Mouse (Mus musculus): ENCODE results near the gene Trappc5. TPM values are rescaled to one million over a fixed set of nuclear protein-coding genes. Genes with fewer than 3 reads are reported as not detected.
A peak's percentile ranks its signal among the peaks of the same experiment; 100 is the strongest.

Trappc5 gene
- 10 to 100 TPM; 20.7 to 21.0 TPM for total RNA-seq (2021)
- long read RNA-seq, experiment 1, full-length matches to known transcripts, result 73 of 74 reads
- long read RNA-seq, experiment 1, partial matches to known transcripts, result 0 of 74 reads
- long read RNA-seq, experiment 1, other reads (novel, unspliced or antisense), result 1 of 74 reads
- long read RNA-seq, experiment 2, full-length matches to known transcripts, result 21 of 21 reads
- long read RNA-seq, experiment 2, partial matches to known transcripts, result 0 of 21 reads
- long read RNA-seq, experiment 2, other reads (novel, unspliced or antisense), result 0 of 21 reads

DNA sequence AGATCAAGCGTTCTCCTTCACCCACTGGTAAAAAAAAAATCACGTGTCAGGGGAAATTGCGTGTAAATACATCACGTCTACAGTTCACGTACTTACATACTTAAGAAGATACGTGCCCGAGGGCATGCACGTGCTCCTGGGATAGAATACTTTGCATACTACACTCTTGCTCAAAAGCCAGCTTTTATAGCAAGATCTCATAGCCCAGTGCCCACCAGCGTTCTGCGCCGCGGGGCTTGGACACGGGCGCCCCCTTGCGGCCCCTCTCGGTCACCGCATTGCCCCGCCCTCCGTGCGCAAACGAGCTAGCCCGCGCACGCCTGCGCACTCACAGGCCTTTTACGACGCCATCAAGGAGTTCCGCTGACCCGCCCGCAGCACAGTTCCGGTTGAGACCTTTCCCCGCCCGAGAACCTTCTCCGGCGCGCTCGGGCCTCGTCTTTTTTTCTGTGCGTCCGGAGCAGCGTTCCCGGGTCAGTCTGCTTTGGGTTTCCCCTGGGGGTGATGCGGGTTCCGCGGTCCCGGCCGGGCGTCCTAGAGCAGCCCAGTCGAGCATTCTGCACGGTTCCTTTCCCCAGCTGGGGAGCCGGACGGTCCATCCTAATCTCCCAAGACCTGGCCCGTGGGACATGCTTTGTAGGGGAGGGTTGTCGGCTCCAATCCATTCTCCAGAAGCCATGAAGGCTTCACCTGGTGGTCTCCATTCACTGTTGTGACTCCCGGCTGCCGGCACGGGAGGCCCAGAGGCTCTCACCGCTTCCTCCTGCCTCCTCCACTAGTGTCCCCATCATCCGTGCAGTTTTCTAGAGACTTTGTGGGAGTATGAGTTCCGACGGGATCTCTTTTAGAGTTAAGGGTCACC, at the start of gene Trappc5:
Trappc5 (plus strand) TSS at position 169 of the 862 bp plus-strand sequence.
- peak; percentile 95 to 96 for DNase-seq

DNA sequence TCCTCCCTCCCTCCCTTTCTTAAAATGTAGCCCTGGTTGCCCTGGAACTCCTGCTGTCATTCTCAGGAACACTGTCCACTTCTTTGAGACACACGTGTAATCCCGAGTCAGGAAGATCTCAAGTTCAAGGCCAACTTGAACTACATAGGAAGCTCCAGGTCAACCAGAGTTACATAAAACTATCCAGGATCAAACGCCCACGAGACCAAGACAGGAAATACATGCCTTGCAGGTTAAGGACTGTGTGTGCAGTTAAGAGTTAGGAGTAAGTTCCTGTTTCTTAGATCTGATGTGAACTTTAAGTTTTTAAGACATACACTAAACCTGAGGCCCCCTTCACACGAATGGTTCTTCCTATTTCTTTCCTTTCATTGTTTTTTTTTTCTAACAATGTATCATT, 49.1 kb upstream of the Trappc5 start:
- DNase-seq, result no peak

DNA sequence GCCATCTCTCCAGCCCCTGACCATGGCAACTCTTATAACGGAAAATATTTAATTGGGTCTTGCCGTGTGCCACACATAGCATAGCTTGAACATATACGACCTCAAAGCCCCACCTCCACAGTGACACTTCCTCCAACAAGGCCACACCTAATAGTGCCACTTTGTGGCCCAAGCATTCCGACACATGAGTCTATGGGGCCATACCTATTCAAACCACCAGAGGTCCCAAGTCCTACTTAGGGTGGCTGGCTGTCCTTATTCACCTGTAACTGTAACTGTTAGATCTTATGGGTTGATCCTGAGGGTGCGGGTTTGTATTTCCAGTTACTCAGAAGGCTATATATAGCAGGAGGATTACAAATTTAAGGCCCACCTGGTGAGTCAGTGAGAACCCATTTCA, 48.1 kb upstream of the Trappc5 start:
- DNase-seq, result no peak

DNA sequence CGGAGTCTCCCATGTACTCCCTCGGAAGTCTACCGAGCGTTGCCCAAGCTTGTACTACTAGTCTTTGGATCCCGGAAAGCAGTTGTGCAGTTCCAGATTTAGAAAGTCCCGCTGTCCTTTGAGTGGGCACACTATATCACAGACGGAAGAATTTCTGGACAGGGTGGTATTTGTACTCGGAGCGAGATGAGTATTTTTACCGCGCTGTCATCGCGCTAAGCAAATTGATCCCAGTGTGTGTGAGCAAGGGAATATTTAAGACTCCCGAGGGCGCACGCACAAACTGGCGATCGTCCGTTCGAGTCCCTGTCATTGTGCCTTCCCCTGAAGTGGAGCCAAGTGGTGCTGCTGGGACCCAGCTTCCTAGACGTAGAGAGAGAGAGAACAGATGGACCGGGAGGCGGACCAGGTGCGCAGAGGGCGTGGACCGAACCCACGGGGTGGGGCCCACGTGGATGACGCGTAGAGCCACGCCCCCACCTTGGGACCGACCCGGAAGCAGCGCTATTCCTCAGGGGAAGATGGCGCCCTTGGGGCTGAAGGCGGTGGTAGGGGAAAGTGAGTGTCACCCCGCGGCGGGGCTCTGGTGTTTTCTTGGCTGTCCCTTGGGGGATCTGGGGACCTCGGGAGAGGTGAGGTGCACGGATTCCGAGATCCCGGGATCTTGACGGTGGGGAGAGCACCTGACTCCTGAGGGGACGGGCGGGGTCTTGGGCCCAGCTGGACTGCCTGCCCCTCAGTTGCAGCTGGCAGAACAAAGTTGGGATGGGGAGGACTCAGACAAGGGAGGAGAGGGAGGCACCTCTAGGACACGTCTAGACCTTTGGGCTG, 45.2 kb upstream of the Trappc5 start, which contains the start of gene Stxbp2:
Stxbp2 (plus strand) TSS at position 309 of the 831 bp plus-strand sequence.
- peak; percentile 86 to 88 for DNase-seq

DNA sequence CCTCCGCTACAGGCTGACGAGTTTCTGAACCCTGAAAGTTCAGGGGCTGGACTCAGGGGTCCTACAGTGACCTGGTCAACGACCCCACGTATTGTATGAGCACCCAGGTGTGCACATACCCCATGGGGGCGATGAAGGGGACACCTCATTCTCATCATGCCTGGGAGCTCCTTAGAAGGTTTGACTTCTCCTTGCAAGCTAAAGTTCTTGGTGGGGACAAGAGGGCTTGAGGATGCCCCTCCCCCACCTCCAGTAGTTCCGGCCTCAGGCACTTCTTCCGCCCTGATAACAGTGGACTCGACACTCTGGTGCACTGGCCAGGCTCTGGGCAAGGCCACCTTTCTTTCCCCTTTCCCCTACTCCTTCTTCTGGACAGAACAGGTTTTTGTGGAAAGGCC, 44.6 kb upstream of the Trappc5 start:
- DNase-seq, result peak in 1 of 2 experiments; percentile 35

DNA sequence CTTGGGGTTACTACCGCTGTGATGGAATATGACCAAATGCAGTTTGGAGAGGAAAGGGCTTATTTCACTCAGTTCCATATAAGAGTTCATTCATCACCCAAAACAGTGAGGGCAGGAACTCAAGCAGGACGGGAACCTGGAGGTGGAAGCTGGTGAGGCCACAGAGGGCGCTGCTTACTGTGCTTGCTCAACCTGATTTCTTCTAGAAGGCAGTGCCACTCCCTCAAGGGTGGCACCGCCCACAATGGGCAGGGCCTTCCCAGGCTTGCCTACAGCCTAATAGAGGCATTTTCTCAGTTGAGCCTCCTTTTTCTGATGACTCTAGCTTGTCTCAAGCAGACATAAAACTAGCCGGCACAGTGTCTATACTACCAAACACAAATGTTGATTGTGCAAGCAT, 30.3 kb upstream of the Trappc5 start:
- peak; percentile 76 to 77 for DNase-seq

DNA sequence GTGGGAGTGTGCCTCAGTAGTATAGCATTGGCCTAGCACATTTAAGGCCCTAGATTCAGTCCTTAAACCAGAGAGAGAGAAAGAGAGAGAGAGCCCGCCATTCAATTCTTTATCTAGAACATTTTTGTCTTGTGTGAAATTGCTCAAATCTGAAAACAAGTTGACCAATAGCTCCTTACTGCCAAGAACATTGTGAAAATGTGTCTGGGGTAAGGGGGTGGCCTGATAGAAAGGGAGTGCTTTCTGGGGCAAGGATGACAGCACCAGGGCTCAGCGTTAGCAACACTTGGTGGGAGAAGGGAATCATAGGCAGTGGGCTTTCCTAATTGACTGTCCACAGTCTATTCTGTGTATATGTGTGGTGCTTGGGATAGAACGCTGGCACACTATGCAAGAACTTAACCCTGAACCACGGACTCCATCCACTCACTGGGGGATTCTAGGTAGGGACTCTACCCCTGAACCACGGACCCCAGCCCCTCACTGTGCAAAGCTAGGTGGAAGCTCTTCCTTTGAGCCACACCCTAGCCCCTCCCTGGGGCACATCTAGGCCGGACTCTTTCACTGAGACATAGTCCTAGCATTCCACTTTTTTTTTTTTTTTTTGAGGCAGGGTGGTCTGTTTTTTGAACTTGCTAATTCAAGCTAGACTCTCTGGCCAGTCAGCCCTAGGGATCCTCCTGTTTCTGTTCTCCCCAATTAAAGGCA, 29.1 kb upstream of the Trappc5 start:
- DNase-seq, result no peak

DNA sequence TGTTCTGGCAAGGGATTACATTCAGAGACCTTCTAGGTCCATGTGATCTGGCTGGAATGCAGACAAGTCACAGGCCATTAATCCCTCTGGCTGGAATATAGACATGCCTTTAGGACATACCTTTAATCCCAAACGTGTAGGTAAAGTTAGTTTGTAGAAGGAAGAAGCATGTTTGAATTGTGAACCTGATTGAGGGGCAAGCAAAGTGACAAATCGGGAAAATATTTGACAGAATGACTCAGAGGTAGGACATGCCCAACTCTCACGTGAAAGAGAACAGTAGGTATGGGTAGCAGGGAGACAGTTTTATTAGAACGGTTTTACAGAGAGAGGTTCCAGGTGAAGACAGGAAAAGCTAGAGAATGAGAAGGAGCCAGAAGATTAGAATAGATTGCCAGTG, 28.5 kb upstream of the Trappc5 start:
- DNase-seq, result no peak

DNA sequence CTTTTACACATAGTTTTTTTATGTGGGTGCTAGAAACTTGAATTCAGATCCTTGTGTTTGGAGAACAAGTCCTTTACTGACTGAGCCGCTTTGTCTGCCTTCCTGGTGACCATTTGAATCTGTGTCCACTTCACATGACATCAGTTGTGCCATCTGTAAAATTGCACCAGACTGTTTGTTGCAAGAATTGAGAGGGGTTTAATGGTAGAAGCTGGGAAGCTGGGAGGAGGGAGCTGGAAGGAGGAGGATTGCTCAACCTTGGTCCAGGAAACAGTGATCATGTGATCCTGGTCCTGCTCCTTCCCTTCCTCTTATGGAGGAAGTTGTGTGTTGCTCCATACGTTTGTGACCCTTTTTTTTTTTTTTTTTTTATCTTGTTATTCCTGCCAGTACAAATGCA, 27.8 kb upstream of the Trappc5 start:
- no peak for DNase-seq

DNA sequence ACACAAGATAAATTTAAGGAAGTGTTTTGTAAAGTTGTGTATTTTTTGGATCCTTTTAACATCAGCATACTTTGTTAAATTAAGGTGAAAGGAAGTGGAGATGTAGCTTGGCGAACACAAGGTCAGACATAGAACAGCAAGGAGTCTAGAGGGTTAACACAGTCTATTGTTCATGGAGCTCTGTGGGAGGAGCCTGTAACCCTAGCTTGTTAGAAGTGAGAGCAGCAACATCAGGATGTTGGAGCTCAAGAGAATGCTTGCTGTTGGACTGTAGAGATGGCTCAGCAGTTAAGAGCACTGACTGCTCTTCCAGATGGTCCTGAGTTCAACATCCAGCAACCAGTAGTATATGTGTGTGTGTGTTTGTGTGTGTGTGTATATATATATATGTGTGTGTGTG, 27.1 kb upstream of the Trappc5 start:
- DNase-seq, result no peak

DNA sequence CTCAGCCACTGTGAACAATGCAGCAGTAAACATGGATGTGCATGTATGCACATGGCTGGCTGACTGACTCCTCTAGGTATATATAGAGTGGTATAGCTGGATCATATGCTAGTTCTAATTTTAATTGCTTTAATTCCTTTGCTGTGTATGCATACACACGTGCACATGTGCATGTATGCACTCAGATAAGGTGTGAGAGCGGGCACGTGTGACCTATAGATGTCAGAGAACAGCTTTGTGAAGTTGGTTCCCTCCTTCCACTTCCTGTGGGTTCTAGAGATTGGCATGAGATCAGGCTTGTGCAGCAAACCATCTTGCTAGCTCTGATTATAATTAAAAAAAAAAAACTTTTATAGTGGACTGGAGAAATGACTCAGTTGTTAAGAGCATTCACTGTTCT, 23.3 kb upstream of the Trappc5 start:
- DNase-seq, result no peak

DNA sequence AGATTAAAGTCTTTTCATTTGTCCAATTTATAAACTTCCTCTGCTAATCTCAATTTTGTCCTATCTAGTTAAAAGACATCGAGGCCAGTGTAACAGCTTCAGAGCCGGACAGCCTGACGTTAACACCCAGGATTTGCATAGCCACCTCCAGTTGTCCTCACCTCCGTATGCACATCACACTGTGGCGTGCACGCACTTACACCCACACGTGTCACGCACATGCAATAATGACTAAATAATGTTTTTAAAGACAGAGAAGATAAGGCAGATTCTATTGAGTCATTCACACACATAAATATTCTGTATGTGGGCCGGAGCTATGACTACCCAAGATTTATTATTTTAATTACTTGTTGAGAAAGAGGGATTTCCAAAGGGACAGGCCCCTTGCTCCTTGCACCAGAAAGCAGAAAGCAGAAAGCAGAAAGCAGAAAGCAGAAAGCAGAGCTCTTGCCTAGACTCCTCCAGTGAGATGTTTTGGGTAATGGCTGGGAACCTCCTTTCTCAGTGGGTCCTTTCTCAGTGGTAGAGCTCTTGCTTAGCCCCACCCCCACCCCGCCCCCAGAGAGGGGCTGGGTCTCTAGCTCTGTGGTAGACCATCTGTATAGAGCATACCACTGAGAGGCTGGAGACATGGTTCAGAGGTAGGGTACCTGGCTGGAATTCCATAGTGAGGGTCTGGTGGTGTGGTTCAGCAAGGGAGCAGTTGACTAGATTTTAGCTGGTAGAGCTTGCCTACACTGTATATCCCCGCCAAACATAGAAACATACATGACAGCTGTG, 21.2 kb upstream of the Trappc5 start:
- DNase-seq, result no peak

DNA sequence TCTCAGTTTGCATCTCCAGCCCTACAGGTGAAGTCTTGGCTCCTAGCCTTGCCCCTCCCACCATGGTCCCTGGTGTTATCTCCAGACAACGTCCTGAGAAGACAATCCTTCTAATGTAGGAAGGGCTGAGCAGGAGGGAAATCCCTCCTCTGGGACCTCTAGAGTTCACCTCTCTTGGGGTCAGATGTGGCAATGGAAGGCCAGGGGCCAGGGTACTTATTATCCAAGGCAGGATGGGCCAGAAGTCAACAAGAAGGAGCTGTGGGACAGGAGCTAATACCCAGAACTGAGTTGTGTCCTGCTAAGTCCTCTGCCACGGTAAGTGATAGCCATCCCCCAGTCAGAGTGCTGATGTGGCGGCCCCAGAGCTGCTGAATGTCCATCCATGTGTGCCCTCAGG, 20.6 kb upstream of the Trappc5 start, which contains the start of gene Retn:
Retn (plus strand) TSS at position 245 of the 400 bp plus-strand sequence.
- no peak for DNase-seq

DNA sequence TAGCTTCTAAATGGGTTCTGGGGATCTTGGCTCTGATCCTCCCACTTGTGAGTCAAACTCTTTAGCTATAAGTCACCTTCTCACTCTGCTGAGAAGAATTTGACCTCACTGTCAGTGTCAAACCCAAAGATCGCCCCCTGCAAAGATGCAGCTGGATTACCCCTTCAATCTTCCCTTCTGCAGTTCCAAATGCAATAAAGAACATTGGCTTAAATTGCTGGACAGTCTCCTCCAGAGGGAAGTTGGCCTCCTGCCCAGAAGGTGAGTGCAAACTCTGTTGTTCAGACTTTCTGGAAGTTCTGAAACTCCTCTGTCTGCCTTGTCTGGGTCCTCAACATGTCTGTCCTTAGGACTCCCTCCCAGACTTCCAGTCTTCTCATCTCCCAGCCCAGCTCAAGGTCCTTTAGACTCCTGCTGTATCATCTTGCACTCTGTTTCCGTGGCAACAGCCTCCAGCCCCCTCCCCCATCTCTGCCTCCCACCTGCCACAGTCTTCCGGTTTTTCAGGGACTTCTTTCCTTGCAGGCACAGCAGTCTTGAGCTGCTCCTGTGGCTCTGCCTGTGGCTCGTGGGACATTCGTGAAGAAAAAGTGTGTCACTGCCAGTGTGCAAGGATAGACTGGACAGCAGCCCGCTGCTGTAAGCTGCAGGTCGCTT, 19.2 kb upstream of the Trappc5 start:
- peak in 1 of 2 experiments; percentile 32 for DNase-seq

DNA sequence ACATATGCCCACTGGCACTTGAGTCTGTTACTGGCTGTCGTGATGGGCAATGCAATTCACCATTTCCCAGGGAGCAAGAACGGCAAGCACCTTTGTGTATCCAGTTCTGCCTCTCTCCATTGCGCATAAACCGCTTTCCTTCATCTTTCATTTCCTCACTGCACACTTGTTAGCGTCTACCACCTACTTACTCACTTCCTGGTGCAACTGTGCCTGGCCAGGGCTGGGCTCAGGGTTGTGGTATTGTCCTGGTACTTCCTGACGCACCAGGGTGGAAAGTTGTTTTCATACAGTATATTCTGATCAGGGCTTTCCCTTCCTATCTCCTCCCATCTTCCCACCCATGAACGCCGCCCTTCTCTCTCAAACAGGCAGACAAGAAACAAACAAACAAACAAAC, 15.2 kb upstream of the Trappc5 start:
- no peak for DNase-seq

DNA sequence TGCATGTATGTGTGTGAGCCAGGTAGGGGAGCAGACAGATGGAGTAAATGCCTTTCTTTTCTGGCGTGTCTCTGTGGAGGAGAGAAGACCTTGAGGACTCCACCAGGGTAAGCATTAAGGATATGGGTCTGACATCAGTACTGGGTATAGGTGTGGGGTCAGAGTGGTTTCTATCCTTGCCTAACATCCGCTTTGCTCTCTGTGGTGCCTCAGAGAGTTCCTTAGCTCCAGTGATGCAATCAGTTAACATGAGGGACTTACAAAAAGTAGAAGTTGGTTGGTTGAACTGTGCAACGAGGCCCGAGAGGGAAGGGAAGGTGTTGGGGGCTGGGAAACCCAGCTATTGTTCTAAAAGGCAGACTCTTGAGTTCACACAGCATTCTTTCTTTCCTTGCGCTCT, 11.7 kb upstream of the Trappc5 start:
- no peak for DNase-seq

DNA sequence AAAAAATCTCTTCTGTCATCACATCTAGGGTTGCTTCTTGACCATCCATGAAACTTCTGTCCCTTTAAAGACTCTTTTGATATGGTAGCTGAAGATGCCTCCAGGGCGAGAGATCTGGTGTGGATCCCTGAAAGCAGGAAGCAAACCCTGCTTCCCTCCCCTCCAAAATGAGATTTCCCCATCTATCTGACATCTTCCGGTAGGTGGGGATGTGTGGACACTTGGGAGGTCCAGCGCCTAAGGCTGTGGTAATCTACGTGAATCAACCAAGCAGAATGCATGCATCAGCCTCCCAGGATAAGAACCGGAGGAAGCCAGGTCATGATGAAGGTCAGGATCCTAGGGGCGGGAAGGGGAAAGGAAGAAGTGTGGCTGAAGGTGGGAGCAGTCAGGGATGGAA, 10.6 kb upstream of the Trappc5 start, which contains the start of gene Mcemp1:
Mcemp1 (plus strand) TSS at position 248 of the 400 bp plus-strand sequence.
- DNase-seq, result no peak

DNA sequence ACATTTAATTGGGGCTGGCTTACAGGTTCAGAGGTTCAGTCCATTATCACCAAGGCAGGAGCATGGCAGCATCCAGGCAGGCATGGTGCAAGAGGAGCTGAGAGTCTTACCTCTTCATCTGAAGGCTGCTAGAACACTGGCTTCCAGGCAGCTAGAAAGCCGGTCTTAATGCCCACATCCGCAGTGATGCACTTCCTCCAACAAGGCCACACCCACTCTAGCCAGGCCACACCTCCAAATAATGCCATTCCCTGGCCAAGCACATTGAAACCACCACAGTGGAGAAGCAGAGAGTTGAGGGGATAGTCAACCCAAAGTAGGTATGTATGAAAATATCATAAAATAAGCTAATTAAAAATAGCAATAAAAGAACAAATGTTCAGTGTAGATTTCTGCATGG, 5.7 kb upstream of the Trappc5 start:
- no peak for DNase-seq

DNA sequence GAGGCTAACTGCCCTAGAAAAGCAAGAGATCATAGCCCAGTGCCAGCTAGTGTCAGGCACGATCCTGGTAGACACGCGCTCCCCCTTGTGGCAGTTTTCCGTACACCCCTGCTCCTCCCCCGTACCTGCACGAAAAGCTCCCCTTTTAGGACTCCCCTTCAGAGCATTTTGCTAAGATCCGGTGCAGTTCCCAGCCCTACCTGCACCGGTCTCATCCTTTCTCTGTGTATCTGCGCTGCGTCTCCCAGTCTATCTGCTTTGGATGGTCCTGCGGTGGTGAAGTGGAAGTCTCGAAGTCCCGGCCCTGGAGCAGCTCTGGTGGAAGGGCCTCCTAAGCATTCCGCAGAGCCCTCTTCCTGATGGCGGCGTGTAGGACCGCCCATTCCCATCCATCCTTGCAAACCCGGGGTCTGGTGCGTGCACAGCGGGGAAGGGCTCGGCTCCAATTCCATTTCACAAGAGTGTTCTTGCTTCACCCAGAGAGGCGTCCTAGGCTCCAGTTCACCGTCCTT, 4.1 kb upstream of the Trappc5 start, which contains the start of gene Fcor:
Fcor (minus strand) TSS at position 383 of the 512 bp plus-strand sequence.
- DNase-seq, result peak; percentile 86 to 90

DNA sequence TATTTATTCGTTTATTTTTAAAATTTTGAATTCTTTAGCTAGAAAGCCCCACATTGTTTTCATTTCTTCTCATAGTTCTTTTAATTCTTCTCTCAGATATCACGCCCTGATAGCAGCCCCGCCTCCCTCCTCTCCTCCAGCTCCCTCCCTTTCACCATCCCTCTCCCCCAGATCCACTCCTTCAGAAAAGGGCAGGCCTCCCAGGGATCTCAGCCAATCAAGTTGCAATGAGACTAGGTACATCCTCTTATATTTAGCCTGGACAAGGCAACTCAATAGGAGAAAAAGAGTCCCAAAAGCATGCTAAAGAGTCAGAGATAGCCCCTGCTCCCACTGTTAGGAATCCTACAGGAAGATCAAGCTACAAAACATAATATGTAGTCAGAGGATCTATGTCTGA, 1.4 kb upstream of the Trappc5 start:
- no peak for DNase-seq

Measured in adrenal gland, postnatal 36 days (tissue).